Mouse (Mus musculus) c-Kit-positive CD71-negative TER-119-negative erythroid progenitor cells, embryonic 14.5 days (primary cell): ENCODE results near the gene Eif6.

Experiments
- DNase-seq: peaks from one replicate; pipeline ENCODE4 v3.0.0-alpha.2; 2013; ENCODE audit warnings: low read depth

Gene Eif6

GRCm38 (mm10) chr2:155787949-155788931, 38.5 kb downstream of the Eif6 start:
- DNase-seq: no peak

- no peak for DNase-seq
Observed at GRCm38 (mm10) chr2:155786905-155787304, 39.8 kb downstream of the Eif6 start.

- no peak for DNase-seq
Observed at GRCm38 (mm10) chr2:155784534-155784933, 42.2 kb downstream of the Eif6 start.

GRCm38 (mm10) chr2:155779506-155779905, 47.2 kb downstream of the Eif6 start:
- no peak for DNase-seq

- DNase-seq: no peak
Observed at GRCm38 (mm10) chr2:155779066-155779465, 47.7 kb downstream of the Eif6 start.

GRCm38 (mm10) chr2:155778004-155778403, 48.7 kb downstream of the Eif6 start:
- no peak for DNase-seq

- no peak for DNase-seq
Observed at GRCm38 (mm10) chr2:155777688-155777985, 49.1 kb downstream of the Eif6 start.

- DNase-seq: no peak
Observed at GRCm38 (mm10) chr2:155776824-155777687, 49.7 kb downstream of the Eif6 start.

GRCm38 (mm10) chr2:155775685-155776263, 51.0 kb downstream of the Eif6 start:
- DNase-seq: no peak

- no peak for DNase-seq
Observed at GRCm38 (mm10) chr2:155774927-155775684, 51.6 kb downstream of the Eif6 start, which contains the start of gene Mmp24. TSS of gene Mmp24 (plus strand) at chr2:155775342.

- no peak for DNase-seq
Observed at GRCm38 (mm10) chr2:155774261-155774926, 52.3 kb downstream of the Eif6 start.

GRCm38 (mm10) chr2:155773664-155774063, 53.1 kb downstream of the Eif6 start:
- no peak for DNase-seq
